Mouse (Mus musculus) erythroblast, adult 5-6 weeks (primary cell): Measurements from ENCODE around the gene Ergic2. TPM values are rescaled to one million over a fixed set of nuclear protein-coding genes. Genes with fewer than 3 reads are reported as not detected.

Source experiments
- total RNA-seq, 2 experiments: library from RNA; stranded (forward) in 1 of 2; stranded (reverse) in 1 of 2; fragments of 150-400 nt in 1 of 2; fragments of 200-764, 138-1000 nt in 1 of 2; gene quantifications; 2 replicates each; pipeline versions ENCODE4 v1.2.3 to v1.2.4; 2015 to 2017; ENCODE audit warnings: low replicate concordance in 2 of 2

Ergic2 gene
- total RNA-seq, 2 experiments from 2014 or later: 37.9 to 148 TPM

Other genes with a start within 250 kb of the Ergic2 start
- gene Far2, start 165.1 kb downstream of the Ergic2 start, total RNA-seq (2015; ENCODE audit: low replicate concordance): 11.5 and 13.4 TPM in 2 replicates
- 4.5 and 5.9 TPM in 2 replicates for gene Far2, start 165.1 kb downstream of the Ergic2 start, total RNA-seq (2017; ENCODE audit: low replicate concordance)
- gene Tmtc1, start 232.0 kb upstream of the Ergic2 start, total RNA-seq (2015; ENCODE audit: low replicate concordance): not detected in 2 replicates
- 0.09 and 1.1 TPM in 2 replicates for gene Tmtc1, start 232.0 kb upstream of the Ergic2 start, total RNA-seq (2017; ENCODE audit: low replicate concordance)